Mouse (Mus musculus) spleen, adult 12 weeks (tissue): ENCODE results near the gene Ddx54.

Experiments
- DNase-seq: peaks from one replicate; pipeline ENCODE4 v3.0.0; 2022; ENCODE audit warnings: low spot score

Gene Ddx54

DNA sequence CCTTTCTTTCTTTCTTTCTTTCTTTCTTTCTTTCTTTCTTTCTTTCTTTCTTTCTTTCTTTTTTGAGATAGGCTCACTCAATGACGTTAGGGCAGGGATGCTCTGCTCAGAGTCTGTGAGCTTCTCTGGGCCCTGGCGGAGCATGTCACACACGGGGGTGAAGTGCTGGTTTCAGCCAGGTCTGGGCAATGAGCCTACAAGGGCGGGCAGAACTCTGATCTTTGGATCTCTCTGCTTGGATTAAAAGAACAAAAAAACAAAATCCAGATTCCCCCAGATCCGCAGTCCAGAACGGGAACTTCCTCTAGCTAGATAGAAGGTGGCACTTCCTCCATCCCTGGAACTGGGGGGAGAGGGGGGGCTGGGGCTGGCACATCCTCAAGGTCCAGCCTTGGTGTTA lies 33.3 kb downstream of the Ddx54 start:
- DNase-seq: no peak

DNA sequence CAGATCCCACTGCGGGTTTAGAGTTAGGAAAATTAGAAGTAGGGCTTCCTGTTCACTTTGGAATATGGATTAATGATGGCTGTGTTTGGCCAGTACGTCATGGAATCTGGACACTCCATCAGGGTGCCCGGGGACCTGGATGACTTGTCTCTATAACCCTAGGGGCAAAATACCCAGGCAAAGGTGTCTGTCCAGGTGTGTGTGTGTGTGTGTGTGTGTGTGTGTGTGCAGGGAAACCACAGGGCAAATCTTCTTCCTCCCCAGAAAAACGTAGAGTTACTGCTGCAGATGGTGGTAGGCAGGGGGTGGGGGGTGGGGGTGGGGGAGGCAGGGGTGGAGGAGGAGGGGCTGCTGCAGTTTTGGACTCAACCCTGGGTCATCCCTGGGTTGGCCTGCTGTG lies 34.8 kb downstream of the Ddx54 start:
- DNase-seq: no peak

DNA sequence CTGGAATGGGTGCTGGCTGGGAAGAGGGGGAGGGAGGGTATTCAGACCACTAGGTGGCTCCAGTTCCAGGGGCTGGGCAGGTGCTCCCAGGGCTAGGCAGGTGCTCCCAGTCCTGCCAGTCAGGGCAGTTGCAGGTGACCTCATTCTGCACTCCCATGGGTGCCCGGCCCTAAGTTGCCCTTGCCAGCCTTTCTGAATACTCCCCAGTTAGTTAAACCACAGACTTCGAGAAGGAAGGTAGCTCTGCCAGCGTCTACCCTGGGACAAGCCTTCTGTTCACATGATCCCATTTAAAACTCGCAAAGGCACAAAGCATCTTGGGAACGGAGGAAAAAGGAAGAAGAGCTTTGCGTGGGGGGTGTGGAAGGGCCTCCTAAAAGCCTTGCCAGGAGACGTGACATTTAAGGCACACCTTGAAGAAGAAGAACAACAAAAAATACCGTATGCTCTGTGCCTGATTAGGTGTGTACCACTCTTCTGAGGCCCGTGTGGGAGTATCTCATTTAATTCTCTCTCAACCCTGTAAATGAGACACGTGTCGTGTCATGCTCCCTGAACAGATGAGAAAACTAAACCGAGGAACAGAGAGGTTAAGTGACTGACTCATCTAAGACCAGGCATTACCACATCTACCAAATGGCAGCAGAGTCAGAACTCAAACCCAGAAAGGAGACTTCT lies 35.4 kb downstream of the Ddx54 start:
- DNase-seq: no peak

DNA sequence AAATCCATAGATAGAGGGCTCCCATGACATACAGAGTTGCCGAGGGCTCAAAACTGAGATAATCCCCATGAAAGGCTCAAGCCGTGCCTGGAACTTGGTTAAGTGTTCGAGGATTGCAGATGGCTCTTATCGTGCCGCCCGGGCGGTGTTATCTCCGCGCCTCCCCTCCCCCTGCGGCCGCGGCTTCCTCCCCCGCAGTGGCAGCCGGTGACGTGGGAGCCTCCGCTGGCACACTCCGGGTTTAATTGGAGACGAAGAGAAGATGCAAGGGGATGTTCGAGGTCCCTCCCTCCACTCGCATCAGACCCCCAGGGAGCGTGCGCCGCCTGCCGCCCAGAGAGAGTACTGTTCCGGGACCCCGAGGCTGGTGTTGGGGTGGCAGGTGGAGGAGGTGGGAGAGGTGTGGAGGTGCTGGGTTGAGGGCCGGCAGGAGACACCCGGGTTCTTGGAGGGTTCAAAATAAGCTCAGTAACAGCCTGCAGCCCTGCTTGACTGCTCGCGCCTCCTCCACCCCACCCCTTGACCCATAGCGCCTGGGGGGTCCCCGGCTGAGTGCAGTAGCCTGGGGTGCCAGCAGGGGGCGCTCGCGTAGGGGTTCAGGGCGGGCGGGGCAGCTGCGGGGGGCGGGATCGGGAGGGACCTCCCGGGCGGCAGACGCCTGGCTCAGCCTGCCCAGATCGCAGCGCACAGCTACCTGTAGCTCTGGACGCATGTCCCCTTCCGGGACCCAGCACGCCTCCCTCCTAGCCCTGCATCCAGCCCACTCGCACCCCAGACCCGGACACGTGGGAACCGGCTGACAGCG lies 36.2 kb downstream of the Ddx54 start, which contains the start of gene Rasal1:
TSS of gene Rasal1 (plus strand) at position 244 of the 805 bp plus-strand sequence.
- DNase-seq: peak; percentile 67

DNA sequence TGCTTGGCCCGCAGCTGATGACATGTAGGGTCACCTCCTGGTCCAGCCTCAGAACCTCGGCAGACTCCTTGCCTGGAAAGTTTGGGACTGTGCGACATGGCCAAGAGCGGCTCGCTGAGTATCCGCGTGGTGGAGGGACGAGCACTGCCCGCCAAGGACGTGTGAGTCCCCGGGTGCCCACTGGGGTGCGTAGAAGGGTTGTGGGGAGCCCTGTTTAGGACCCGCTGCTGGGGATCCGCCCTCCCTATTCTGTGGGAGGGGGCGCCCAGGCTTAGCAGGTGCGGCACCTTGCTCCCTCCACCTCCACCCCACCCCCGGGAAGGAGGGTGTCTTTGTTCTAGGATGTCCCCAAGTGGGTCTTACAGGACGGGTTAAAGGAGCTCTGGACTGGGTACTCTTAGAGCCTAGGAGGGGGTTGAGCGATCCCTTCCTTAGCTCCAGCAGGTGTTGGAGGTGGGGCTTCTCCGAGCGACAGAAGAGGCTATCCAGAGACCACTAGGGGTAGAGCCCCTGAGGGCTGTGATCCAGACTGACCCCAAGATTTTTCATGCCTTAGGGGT lies 36.9 kb downstream of the Ddx54 start:
- DNase-seq: peak; percentile 17

DNA sequence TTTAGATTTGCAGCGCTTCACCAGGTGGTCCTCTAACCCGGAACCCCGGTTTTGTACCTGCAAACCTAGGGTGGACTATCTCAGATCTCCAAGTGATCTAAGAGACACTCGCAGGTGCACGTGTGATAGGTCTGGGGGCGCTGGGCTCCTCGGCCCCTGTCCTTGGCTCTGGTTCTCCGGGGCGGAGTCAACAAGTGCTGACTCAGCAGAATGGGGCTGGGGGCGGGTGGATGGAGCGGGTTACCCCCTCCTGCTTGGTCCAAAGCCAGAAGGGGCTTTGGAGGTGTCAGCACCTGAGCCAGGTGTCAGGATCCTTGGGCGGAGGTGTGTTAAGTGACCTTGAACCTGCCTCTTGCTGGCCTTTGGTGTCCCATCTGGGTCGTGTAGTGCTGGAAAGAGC lies 37.4 kb downstream of the Ddx54 start:
- DNase-seq: no peak

DNA sequence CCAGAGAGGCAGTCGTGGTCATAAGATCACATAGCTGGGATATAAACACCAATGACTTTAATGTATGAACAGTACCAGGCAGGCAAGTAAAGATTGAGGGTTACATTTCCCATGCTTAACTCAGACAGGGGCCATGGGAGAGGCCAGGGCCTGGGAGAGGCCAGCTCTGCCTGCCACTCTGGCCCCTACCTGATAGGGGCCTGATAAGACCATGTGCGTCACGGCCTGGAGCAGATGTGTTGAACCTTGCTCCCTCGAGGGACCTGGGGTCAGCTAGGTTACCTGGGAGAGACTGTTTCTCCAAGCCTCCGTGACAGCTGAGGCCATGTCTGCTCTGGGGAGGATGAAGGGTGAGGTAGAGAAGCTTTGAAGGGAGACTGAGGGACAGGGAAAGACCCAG lies 38.7 kb downstream of the Ddx54 start:
- no peak for DNase-seq

DNA sequence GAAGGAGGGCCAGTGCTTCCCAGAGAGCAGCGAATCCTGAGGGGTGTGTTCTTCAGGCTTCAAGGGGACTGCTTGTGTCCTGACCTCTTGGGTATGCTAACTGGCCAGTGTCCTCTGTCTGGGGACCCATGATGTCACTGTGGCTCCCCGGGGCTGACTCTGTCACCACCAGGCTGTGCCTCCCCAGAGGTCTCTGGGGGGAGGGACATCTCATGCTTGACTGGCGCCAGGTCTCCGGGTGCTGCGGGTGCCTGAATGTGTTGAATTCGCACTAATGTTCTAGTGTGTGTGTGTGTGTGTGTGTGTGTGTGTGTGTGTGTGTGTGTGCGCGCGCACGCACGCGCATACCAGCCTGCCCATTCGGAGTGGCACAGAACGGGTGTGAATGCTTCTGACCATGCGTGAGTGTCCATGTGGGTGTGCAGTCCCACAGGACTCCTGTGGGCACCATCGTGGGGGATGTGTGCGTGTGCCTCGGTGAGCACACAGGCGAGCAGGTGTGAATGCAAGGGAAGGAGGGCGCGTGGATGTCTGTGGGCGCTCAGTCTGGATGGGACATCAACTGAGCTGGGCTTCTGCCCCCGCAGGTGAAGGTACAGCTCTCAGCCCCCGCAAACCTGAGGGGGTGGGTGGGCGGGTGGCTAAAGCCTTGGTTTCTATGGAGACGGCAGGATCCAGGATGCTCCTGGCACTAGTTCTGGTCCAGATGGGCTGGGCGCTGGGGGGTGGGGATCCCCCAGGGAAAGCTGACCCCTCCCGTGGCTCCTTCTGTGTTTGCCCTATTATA lies 40.6 kb downstream of the Ddx54 start:
- DNase-seq: no peak

DNA sequence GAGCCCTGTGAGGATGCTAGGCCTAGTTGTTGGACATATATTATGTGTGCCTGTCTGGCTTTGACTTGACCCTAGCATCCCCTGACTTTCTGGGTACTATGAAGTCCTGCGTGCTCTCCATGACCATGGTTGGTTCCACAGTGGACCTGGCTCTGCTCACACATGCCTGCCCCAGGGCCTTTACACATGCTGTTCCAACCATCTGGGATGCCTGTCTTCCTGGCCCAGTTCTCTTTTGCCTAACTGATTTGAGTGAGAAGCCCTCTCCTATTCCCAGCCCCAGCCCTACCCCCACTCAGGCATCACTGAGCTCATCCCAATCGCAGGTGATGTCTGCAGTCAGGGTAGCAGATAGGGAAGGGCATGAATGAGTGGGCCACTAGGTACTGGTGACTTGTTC lies 41.3 kb downstream of the Ddx54 start:
- DNase-seq: no peak

DNA sequence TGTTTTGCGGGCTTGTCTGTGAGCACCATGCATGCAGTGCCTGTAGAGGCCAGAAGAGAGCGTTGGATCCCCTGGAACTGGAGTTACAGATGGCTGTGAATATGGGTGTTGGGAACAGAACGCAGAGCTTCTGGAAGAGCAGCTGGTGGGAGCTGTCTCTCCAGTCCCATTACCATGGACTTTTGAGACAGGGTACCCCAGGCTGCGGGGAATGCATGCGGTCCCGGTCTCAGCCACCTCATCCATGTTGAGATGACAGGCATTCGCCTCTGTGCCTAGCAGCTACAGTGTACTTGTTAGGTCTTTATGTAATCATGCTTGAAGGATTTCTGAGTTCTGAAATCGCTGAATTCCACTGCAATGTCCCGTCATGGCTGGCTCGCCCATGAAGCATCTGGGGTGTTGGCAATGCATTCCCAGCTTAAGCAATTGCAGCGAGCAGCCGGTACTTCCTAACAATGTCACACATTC lies 43.8 kb downstream of the Ddx54 start:
- DNase-seq: no peak

DNA sequence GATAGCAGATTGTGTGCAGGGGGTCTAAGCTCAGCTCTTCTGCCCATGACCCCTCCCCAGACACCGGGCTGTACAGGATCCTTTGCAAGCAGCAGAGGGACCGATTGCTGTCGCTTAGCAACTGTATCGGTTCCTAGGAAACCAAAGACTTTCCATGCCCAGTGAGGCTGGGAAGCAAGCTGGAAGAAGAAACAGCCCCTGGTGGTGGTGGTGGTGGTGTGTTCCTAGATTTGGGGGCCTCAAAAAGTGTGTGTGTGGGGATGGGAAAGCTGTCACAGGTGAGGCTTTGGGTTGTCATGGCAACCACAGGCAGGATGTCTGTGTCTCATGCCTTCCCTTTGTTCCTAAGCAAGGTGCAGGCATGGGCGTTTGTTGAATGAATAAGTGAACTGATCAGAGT lies 48.3 kb downstream of the Ddx54 start:
- no peak for DNase-seq

DNA sequence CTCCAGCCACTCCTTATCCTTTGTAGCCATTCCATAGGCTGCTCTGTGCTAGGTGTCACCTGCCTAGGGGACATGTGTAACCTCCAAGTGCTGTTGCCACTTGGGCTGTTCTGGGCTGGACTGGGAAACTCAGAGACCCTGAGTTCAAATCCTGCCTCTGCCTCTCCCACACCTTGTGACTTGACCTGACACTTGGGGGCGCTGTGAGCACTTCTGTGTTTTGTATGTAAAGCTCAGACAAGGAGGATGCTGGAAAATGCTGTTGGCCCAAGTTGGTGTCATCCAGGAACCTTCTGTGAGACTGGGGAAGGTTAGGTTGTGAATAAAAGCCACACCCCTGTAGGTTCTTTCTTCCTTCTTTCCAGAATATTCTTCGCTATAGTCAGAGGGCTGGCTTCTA lies 52.3 kb downstream of the Ddx54 start:
- no peak for DNase-seq

DNA sequence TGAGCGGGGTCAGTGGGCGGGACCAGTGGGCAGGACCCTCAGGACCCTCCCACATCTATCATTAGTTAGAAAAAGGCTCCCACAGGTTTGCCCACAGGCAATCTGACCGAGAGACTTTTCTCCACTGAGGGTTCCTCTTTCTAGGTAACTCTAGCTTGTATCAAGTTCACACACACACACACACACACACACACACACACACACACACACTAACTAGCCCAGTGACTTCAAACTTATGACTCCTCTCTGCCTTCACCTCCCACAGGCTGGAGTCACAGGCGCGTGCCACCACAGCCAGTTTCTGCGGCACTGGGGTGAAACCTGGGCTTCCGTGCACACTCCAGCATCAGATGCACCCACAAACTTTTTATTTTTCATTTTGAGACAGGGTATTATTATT lies 56.2 kb downstream of the Ddx54 start:
- no peak for DNase-seq

DNA sequence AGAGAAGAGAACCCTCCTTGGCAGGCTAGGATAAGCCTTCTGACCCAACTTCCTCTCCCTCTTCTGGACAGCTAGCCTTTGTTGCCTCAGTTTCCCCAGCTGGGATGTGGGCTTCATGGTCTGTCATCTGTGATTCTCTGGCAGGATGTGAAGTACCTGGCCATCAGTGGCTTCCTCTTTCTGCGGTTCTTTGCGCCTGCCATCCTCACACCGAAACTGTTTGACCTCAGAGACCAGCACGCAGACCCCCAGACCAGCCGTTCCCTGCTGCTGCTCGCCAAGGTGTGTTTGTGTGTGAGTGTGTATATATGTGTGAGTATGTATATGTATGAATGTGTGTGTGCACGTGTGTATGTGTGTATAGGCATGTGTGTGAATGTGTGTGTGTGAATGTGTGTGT lies 57.6 kb downstream of the Ddx54 start:
- DNase-seq: no peak

DNA sequence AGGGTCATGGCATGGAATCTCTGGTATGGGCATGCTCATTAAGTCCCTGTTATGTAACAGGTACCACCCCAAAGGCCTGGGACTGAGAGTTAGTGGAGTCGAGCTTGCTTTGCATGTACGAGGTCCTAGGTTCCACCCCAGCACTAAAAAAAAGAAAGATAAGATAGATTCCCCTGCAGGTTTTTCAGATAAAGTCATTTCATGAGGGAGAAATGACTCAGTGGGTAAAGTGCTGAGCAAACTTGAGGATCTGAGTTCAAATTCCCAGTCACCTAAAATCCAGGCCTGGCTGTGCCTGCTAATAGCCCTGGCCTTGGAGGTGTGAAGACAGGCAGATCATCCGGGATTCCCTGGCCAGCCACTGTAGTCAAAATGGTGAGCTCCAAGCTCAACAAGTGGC lies 59.3 kb downstream of the Ddx54 start:
- no peak for DNase-seq

DNA sequence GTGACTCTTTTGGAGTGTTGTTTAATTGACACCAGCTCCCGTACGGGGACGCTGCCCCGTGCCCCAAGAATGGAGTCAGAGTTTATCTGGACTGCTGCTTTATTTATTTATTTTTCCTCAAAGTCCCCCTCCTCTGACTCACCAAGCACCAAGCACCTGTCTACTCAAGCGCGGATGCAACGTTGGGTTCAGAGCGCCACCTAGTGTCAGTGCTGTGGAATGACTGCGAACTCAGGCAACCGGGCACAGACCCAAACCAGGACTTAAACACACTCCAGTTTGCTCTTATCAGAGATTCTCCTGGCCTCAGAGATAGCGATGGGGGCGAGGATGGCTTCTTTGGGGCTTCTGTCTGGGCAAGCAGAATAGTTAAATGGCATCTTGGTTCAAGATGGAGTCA lies 61.1 kb downstream of the Ddx54 start:
- peak; percentile 63 for DNase-seq

DNA sequence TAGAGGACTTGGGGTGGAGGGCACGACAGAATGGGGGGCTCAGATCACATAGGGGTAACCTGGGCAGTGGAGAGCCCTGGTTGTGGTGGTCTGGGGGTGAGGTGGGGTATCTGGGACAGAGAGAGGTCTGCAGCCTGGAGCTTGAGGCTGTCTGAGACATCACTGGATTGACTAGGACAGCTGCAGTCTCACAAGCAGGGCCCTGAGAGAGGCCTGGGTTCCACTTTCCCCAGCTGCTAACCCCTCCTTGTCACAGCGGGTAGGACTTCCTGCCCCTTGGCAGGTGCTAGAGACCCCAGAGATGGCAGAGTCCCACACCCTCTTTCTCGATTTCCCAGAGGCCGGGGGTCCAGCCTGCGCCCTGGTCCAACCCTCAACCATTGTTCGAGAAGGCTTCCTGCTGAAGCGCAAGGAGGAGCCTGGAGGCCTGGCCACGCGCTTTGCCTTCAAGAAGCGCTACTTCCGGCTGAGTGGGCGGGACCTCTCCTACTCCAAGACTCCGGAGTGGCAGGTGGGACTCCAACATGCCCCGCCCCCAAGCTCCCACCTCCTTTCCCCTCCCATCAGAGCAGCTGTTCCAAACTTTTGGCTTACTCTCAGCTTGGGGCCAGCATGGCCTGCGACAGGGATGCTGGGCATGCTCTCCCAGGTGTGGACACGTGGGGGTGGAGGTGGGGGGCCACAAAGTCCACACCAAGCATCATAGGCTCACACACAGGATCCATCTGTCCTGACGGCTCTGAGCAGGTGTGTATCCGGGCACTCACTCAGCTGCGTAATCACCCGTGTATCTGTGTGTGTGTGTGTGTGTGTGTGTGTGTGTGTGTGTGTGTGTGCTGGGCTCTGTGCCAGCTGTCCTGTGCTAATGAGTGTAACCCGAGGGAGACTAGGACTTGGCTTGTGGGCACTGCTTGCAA lies 61.9 kb downstream of the Ddx54 start:
- DNase-seq: no peak

DNA sequence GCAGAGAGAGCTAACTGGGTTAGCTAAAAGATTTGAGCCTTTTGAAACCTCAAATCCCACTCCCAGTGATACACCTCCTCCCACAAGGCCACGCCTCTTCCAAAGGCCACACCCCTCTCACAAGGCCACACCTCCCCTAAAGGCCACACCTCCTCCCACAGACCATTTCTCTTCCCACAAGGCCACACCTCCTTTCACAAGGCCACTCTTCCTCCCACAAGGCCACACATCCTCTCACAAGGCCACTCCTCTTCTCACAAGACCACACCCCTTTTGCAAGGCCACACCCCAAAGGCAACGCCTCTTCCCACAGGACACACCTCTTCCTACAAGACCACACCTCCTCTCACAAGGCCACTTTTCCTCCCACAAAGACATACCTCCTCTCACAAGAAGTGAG lies 65.0 kb downstream of the Ddx54 start:
- no peak for DNase-seq
